Mouse (Mus musculus) testis, adult 2 months (tissue): ENCODE results near the gene Nfix.

Source experiments
- CTCF ChIP-seq: fragments of 200-500 bp; IDR thresholded peaks from 2 replicates; pipeline ENCODE4 v1.5.1; 2012; ENCODE audit warnings: low read depth, mild to moderate bottlenecking, inconsistent platforms, low read length, moderate library complexity; ENCODE audit not compliant: control insufficient read depth, insufficient read depth, insufficient replicate concordance
- POLR2A ChIP-seq: fragments of 200-500 bp; IDR thresholded peaks from 2 replicates; pipeline ENCODE4 v1.6.1; 2012; ENCODE audit warnings: low read depth, mild to moderate bottlenecking, inconsistent platforms, low read length, moderate library complexity; ENCODE audit not compliant: control insufficient read depth

DNA sequence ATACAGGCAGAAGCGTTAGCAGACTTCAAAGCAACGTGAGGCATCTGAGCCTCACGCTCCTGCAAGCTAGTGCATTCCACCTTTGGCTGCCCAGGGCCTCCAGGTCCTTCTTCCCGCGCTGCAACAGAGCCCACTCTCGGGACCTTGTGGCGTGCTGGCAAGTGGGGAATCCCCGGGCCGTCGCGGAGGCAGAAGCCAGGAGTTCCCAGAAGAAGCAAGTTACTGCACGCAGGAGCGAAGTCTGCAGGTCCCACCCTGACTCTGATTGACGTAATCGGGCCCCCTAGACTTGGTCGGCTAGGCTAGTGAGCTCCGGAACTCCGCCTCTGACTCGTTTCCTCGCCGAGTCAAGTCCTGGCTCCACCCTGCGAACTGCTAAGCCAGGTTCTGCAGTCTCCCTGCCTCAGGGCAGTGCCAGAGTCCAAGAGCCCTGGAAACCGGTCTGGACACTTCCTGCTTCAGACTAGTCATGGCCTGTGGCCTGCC, 143.5 kb downstream of the Nfix start:
- TF ChIP-seq CTCF (no peak), POLR2A (no peak)
